Mouse (Mus musculus) MEL (cell line): ENCODE results near the gene Ptprr. TPM values are rescaled to one million over a fixed set of nuclear protein-coding genes. Genes with fewer than 3 reads are reported as not detected.

Source experiments
- DNase-seq: peaks from one replicate; pipeline ENCODE4 v3.0.0; 2011; ENCODE audit warnings: low read depth, low spot score
- H3K27ac ChIP-seq: 2 replicates; pipeline ENCODE4 v1.5.1; 2012; ENCODE audit warnings: low read depth, mild to moderate bottlenecking, control low read depth, low read length, moderate library complexity; ENCODE audit not compliant: control insufficient read depth
- H3K27me3 ChIP-seq, 2 experiments: fragments of 150-350 bp in 1 of 2; sonication (generic) in 1 of 2; 2 replicates each; pipeline ENCODE4 v1.6.1; 2012; ENCODE audit warnings: low read length in 2 of 2, mild to moderate bottlenecking in 2 of 2, improper control_type of control experiment in 1 of 2, moderate library complexity in 1 of 2; ENCODE audit not compliant: insufficient read depth in 2 of 2, control insufficient read depth in 1 of 2
- H3K36me3 ChIP-seq, 2 experiments: 2 replicates each; pipeline ENCODE4 v1.6.1; 2012 to 2014; ENCODE audit warnings: low read length in 2 of 2, improper control_type of control experiment in 1 of 2, inconsistent platforms in 1 of 2, mild to moderate bottlenecking in 1 of 2; ENCODE audit not compliant: insufficient read depth in 2 of 2, control insufficient read depth in 1 of 2
- H3K4me1 ChIP-seq, 2 experiments: fragments of 150-350 bp in 1 of 2; sonication (generic) in 1 of 2; 2 replicates each; pipeline ENCODE4 v1.6.1; 2012; ENCODE audit warnings: low read length in 2 of 2, improper control_type of control experiment in 1 of 2, mild to moderate bottlenecking in 1 of 2; ENCODE audit not compliant: insufficient read depth in 2 of 2, control insufficient read depth in 1 of 2
- H3K4me3 ChIP-seq, 2 experiments: fragments of 150-350 bp in 1 of 2; sonication (generic) in 1 of 2; 2 replicates each; pipeline ENCODE4 v1.5.1; 2012; ENCODE audit warnings: low read depth in 2 of 2, low read length in 2 of 2, mild to moderate bottlenecking in 2 of 2, moderate library complexity in 2 of 2, control low read depth in 1 of 2, improper control_type of control experiment in 1 of 2; ENCODE audit not compliant: control insufficient read depth in 1 of 2, insufficient read depth in 1 of 2
- H3K79me2 ChIP-seq: 2 replicates; pipeline ENCODE4 v1.6.1; 2012; ENCODE audit warnings: mild to moderate bottlenecking, low read length, moderate library complexity; ENCODE audit not compliant: control insufficient read depth, poor library complexity, insufficient read depth
- H3K9ac ChIP-seq: 2 replicates; pipeline ENCODE4 v1.6.1; 2012; ENCODE audit warnings: low read depth, mild to moderate bottlenecking, control low read depth, low read length, moderate library complexity; ENCODE audit not compliant: control insufficient read depth, poor library complexity, severe bottlenecking
- H3K9me3 ChIP-seq: fragments of 150-350 bp; sonication (generic); replicated peaks from 2 replicates; pipeline ENCODE4 v1.6.1; 2012; ENCODE audit warnings: mild to moderate bottlenecking, low read length, improper control_type of control experiment, moderate library complexity; ENCODE audit not compliant: insufficient read depth
- BHLHE40 ChIP-seq: IDR thresholded peaks from 2 replicates; pipeline ENCODE4 v1.6.1; 2012; ENCODE audit warnings: low read depth, mild to moderate bottlenecking, inconsistent platforms, low read length, improper control_type of control experiment, borderline replicate concordance
- CHD1 ChIP-seq: IDR thresholded peaks from 2 replicates; pipeline ENCODE4 v1.6.1; 2012; ENCODE audit warnings: low read depth, mild to moderate bottlenecking, inconsistent platforms, low read length, improper control_type of control experiment
- CHD2 ChIP-seq: IDR thresholded peaks from 2 replicates; pipeline ENCODE4 v1.6.1; 2011; ENCODE audit warnings: low read length, improper control_type of control experiment
- CTCF ChIP-seq, 3 experiments: IDR thresholded peaks in 2 of 3; conservative IDR thresholded peaks in 1 of 3; 2 replicates each; pipeline ENCODE4 v1.5.1; 2011 to 2012; ENCODE audit warnings: low read length in 3 of 3, low read depth in 2 of 3, mild to moderate bottlenecking in 2 of 3, improper control_type of control experiment in 1 of 3, inconsistent platforms in 1 of 3, mixed read lengths in 1 of 3, moderate library complexity in 1 of 3; ENCODE audit not compliant: control insufficient read depth in 1 of 3, insufficient read depth in 1 of 3, poor library complexity in 1 of 3, severe bottlenecking in 1 of 3
- ELF1 ChIP-seq: IDR thresholded peaks from 2 replicates; pipeline ENCODE4 v1.6.1; 2014; ENCODE audit warnings: low read depth, mild to moderate bottlenecking, inconsistent platforms, low read length, improper control_type of control experiment, moderate library complexity
- GATA1 ChIP-seq: IDR thresholded peaks from 2 replicates; pipeline ENCODE4 v1.6.1; 2011; ENCODE audit warnings: low read depth, low read length, improper control_type of control experiment
- KAT2A ChIP-seq: conservative IDR thresholded peaks from 2 replicates; pipeline ENCODE4 v1.6.1; 2012; ENCODE audit warnings: low read depth, low read length, improper control_type of control experiment, inconsistent platforms
- MAX ChIP-seq: IDR thresholded peaks from 2 replicates; pipeline ENCODE4 v1.6.1; 2011; ENCODE audit warnings: low read length, improper control_type of control experiment
- MEF2A ChIP-seq: IDR thresholded peaks from 2 replicates; pipeline ENCODE4 v1.6.1; 2014; ENCODE audit warnings: low read depth, mild to moderate bottlenecking, inconsistent platforms, low read length, improper control_type of control experiment; ENCODE audit not compliant: poor library complexity, insufficient replicate concordance, severe bottlenecking; ENCODE audit errors: extremely low read depth
- MYC ChIP-seq: IDR thresholded peaks from 2 replicates; pipeline ENCODE4 v1.6.1; 2011; ENCODE audit warnings: low read depth, mild to moderate bottlenecking, low read length, improper control_type of control experiment, moderate library complexity
- NELFE ChIP-seq: IDR thresholded peaks from 2 replicates; pipeline ENCODE4 v1.6.1; 2011; ENCODE audit warnings: low read depth, low read length, improper control_type of control experiment
- POLR2A ChIP-seq, 2 experiments: IDR thresholded peaks; 2 replicates each; pipeline ENCODE4 v1.6.1; 2011 to 2012; ENCODE audit warnings: low read length in 2 of 2, mild to moderate bottlenecking in 2 of 2, control low read depth in 1 of 2, improper control_type of control experiment in 1 of 2, low read depth in 1 of 2, moderate library complexity in 1 of 2; ENCODE audit not compliant: control insufficient read depth in 1 of 2, insufficient read depth in 1 of 2, poor library complexity in 1 of 2
- POLR2AphosphoS2 ChIP-seq: IDR thresholded peaks from 2 replicates; pipeline ENCODE4 v1.6.1; 2011; ENCODE audit warnings: low read length, improper control_type of control experiment
- RAD21 ChIP-seq: IDR thresholded peaks from 2 replicates; pipeline ENCODE4 v1.6.1; 2011; ENCODE audit warnings: mild to moderate bottlenecking, low read depth, low read length, improper control_type of control experiment
- RCOR1 ChIP-seq: IDR thresholded peaks from 2 replicates; pipeline ENCODE4 v1.6.1; 2012; ENCODE audit warnings: low read depth, mild to moderate bottlenecking, inconsistent platforms, low read length, improper control_type of control experiment
- TAL1 ChIP-seq: IDR thresholded peaks from 2 replicates; pipeline ENCODE4 v1.6.1; 2012; ENCODE audit warnings: mild to moderate bottlenecking, inconsistent platforms, low read length, moderate library complexity, mixed read lengths
- USF1 ChIP-seq: IDR thresholded peaks from 2 replicates; pipeline ENCODE4 v1.6.1; 2014; ENCODE audit warnings: low read depth, mild to moderate bottlenecking, inconsistent platforms, low read length, improper control_type of control experiment, moderate library complexity
- ZC3H11A ChIP-seq: IDR thresholded peaks from 2 replicates; pipeline ENCODE4 v1.6.1; 2012; ENCODE audit warnings: low read depth, mild to moderate bottlenecking, inconsistent platforms, low read length, improper control_type of control experiment
- ZKSCAN1 ChIP-seq: IDR thresholded peaks from 2 replicates; pipeline ENCODE4 v1.6.1; 2012; ENCODE audit warnings: low read depth, mild to moderate bottlenecking, inconsistent platforms, low read length, improper control_type of control experiment, moderate library complexity
- polyA plus RNA-seq, 2 experiments: library from polyadenylated mRNA; stranded (reverse) in 1 of 2; unstranded in 1 of 2; fragments of >175 nt in 1 of 2; fragments of >200 nt in 1 of 2; gene quantifications; 2 replicates each; pipeline versions ENCODE4 v1.2.1 to v1.2.4; 2012; ENCODE audit warnings: low replicate concordance in 2 of 2, low read depth in 1 of 2; ENCODE audit not compliant: insufficient read length in 2 of 2, insufficient read depth in 1 of 2, missing spikeins in 1 of 2
- total RNA-seq: library from RNA; depleted of rRNA; stranded (reverse); fragments of 300-350 nt; gene quantifications from 2 replicates; pipeline ENCODE4 v1.2.3, GENCODE M21; 2012

The Ptprr gene
- total and polyA plus RNA-seq, 3 experiments = not detected

DNA sequence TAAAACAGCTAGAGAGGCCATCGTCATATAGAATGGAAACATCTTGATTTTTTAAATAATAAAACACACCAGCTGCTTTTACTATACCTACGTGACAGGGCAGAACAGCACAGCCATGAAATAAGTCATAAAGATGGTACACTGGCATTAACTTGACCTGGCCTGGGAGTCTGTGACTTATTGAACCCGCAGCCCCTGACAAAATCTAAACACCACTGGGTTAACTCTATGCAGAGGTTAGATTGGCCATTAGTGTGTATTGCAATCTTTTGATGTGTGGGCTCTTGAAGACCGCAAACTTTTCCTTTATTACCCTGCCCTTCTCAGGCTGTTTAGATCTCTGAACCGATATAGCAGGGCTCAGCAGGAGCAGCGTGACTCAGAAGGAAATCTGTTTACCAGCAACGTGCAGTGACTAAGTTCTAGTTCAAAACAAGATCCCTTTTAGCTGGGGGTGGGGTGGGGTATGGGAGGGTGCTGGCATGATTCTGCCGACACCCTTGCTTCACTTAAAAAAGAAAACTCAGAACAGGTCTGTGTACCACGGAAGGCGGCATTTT, 157.4 kb downstream of the Ptprr start:
- H3K27ac ChIP-seq = no peak overlapping the region
- TF ChIP-seq POLR2AphosphoS2 (no peak), USF1 (no peak), ZC3H11A (no peak), RAD21 (no peak), MYC (no peak), KAT2A (no peak), BHLHE40 (no peak), ELF1 (no peak), CHD1 (no peak), ZKSCAN1 (no peak), TAL1 (no peak), RCOR1 (no peak), MEF2A (no peak)
- no peaks in the 10 kb centered on the region for H3K4me1 ChIP-seq
- no peaks in the 10 kb centered on the region for H3K79me2 ChIP-seq
- H3K9me3 ChIP-seq = no peaks in the 10 kb centered on the region
- H3K27me3 ChIP-seq = no peaks in the 10 kb centered on the region
- DNase-seq = no peak
- H3K4me3 ChIP-seq = no peak overlapping the region
- no peak overlapping the region for H3K9ac ChIP-seq
- no peaks in the 10 kb centered on the region for H3K36me3 ChIP-seq

DNA sequence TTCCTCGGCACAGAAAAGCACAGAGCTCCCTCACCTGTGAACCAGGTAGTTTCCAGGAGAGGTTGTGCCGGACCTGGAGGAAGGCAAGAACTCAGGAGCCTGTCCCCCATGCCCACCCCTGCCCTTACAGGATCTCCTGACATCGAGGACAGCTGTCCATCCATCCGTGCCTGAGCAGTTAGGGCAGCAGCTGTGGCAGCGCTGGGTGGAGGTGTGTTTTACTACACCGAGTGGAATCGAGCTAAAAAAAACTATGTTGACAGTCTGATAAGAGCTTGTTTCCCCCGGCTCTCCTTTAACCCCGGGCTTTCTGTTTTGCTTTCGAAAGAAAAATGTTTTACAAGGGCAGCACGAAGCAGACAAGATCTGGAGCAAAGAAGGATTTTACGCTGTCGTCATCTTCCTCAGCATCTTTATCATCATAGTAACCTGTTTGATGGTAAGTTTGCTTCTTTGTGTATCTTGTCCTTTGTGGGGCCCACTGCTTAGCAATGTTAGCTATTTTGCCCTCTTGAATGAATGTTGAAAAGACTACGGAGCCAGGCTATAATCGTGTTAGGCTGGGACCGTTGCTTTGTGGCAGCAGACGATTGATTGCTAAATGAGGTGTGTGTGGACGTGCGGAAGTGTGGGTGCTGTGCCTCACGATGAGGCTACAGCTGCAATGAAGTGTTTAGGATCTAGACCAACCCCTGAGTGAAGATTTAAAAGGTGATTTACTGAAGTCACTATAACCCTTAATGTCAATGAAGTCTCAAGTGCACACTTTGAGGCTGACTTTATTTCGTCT, 159.6 kb downstream of the Ptprr start:
- Histone ChIP-seq H3K4me1 (no peaks in the 10 kb centered on the region), H3K9me3 (no peaks in the 10 kb centered on the region), H3K9ac (no peak overlapping the region), H3K79me2 (no peaks in the 10 kb centered on the region), H3K36me3 (no peaks in the 10 kb centered on the region), H3K27ac (no peak overlapping the region), H3K4me3 (no peak overlapping the region), H3K27me3 (no peaks in the 10 kb centered on the region)
- TF ChIP-seq BHLHE40 = no peak
- TF ChIP-seq POLR2A (IDR thresholded peaks at IDR 0.05; ENCODE audit: control insufficient read depth in 1 of 2, insufficient read depth in 1 of 2, low read depth in 1 of 2, low read length in 2 of 2, poor library complexity in 1 of 2) = no peak
- no peak for TF ChIP-seq NELFE
- no peak for TF ChIP-seq MAX
- no peak for TF ChIP-seq POLR2AphosphoS2
- TF ChIP-seq CHD2 = no peak
- no peak for TF ChIP-seq RCOR1
- TF ChIP-seq CTCF (IDR thresholded peaks at IDR 0.05 in 2 of 3, conservative IDR thresholded peaks at IDR 0.05 in 1 of 3; ENCODE audit: control insufficient read depth in 1 of 3, insufficient read depth in 1 of 3, low read depth in 2 of 3, low read length in 3 of 3, poor library complexity in 1 of 3, severe bottlenecking in 1 of 3) = no peak
- TF ChIP-seq GATA1 = no peak
- DNase-seq = no peak
